Mouse (Mus musculus) kidney, adult 2 months (tissue): ENCODE results near the gene B4galt3. TPM values are rescaled to one million over a fixed set of nuclear protein-coding genes. Genes with fewer than 3 reads are reported as not detected.

ENCODE experiments used
- DNase-seq: peaks from one replicate; pipeline ENCODE4 v3.0.0; 2021
- H3K27ac ChIP-seq: fragments of 200-500 bp; 2 replicates; pipeline ENCODE4 v1.5.1; 2012; ENCODE audit warnings: low read depth, low read length, control low read depth, inconsistent platforms; ENCODE audit not compliant: insufficient read depth
- H3K27me3 ChIP-seq: fragments of 200-500 bp; replicated peaks from 2 replicates; pipeline ENCODE4 v1.6.1; 2012; ENCODE audit warnings: mild to moderate bottlenecking, moderate library complexity, low read length, inconsistent platforms; ENCODE audit not compliant: control insufficient read depth, insufficient read depth
- H3K36me3 ChIP-seq: fragments of 200-500 bp; 2 replicates; pipeline ENCODE4 v1.6.1; 2012; ENCODE audit warnings: mild to moderate bottlenecking, moderate library complexity, low read length, inconsistent platforms; ENCODE audit not compliant: control insufficient read depth, insufficient read depth
- H3K4me1 ChIP-seq: fragments of 200-500 bp; 2 replicates; pipeline ENCODE4 v1.6.1; 2011; ENCODE audit warnings: low read length; ENCODE audit not compliant: control insufficient read depth, insufficient read depth
- H3K4me3 ChIP-seq: fragments of 200-500 bp; 2 replicates; pipeline ENCODE4 v1.5.1; 2011; ENCODE audit warnings: mild to moderate bottlenecking, low read depth, low read length, control low read depth; ENCODE audit not compliant: insufficient read depth
- CTCF ChIP-seq: fragments of 200-500 bp; conservative IDR thresholded peaks from 2 replicates; pipeline ENCODE4 v1.5.1; 2011; ENCODE audit warnings: low read depth, mild to moderate bottlenecking, control low read depth, low read length, moderate library complexity, mixed read lengths; ENCODE audit not compliant: insufficient read depth, insufficient read length
- POLR2A ChIP-seq: fragments of 200-500 bp; IDR thresholded peaks from one replicate; pipeline ENCODE4 v1.6.1; 2011; ENCODE audit warnings: low read depth, low read length, control low read depth
- WGBS: fragments of 180-500 bp; shearing (Covaris S2); methylation state at CpG from one replicate; pipeline ENCODE4 v1.1.7; 2018; 5-methylcytosine and 5-hydroxymethylcytosine counted together
- polyA plus RNA-seq: library from polyadenylated mRNA; depleted of rRNA; stranded (reverse); fragments of >200 nt; gene quantifications from 2 replicates; pipeline ENCODE4 v1.2.3, GENCODE M21; 2012

B4galt3 gene
- polyA plus RNA-seq, 1 experiment, result 58.9 TPM

GRCm38 (mm10) chr1:171285096-171285892 lies 15.2 kb downstream of the B4galt3 start:
- WGBS, result 77% methylated on average over 20 of the region's 20 CpGs
- no peak overlapping the region for H3K27ac ChIP-seq
- H3K36me3 ChIP-seq, result no peaks in the 10 kb centered on the region
- no peak overlapping the region for H3K4me3 ChIP-seq
- DNase-seq, result no peak
- H3K27me3 ChIP-seq, result no peaks in the 10 kb centered on the region
- no peak for TF ChIP-seq CTCF
- peaks cover 2% of the 10 kb centered on the region; the same call in 1 of the 2 replicates for H3K4me1 ChIP-seq

DNA sequence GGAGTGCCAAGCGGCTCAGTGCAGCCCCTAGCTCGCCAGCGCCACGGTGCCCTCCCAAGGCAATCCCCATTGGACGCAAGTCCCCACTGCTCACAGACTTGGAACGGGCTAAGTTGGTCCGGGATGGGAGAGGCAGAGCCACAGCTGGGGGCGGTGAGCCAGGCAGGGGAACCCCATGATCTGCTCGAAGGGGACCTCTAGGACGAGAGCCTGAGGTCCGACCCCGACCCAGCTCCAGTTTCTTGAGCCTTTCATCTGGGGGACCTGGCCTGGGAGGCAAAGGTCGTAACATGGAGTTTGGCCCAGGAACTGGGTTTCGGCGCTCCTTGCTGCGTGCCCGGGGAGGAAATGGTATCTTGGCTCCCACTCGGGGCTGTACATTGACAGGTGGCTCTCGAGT lies 16.4 kb downstream of the B4galt3 start:
- Histone ChIP-seq H3K36me3 (no peaks in the 10 kb centered on the region), H3K4me1 (no peaks in the 10 kb centered on the region; the same call in 1 of the 2 replicates), H3K4me3 (no peak overlapping the region), H3K27me3 (no peaks in the 10 kb centered on the region), H3K27ac (no peak overlapping the region)
- DNase-seq, result no peak
- 70% methylated on average over 19 of the region's 19 CpGs for WGBS
- TF ChIP-seq POLR2A (no peak), CTCF (no peak)

DNA sequence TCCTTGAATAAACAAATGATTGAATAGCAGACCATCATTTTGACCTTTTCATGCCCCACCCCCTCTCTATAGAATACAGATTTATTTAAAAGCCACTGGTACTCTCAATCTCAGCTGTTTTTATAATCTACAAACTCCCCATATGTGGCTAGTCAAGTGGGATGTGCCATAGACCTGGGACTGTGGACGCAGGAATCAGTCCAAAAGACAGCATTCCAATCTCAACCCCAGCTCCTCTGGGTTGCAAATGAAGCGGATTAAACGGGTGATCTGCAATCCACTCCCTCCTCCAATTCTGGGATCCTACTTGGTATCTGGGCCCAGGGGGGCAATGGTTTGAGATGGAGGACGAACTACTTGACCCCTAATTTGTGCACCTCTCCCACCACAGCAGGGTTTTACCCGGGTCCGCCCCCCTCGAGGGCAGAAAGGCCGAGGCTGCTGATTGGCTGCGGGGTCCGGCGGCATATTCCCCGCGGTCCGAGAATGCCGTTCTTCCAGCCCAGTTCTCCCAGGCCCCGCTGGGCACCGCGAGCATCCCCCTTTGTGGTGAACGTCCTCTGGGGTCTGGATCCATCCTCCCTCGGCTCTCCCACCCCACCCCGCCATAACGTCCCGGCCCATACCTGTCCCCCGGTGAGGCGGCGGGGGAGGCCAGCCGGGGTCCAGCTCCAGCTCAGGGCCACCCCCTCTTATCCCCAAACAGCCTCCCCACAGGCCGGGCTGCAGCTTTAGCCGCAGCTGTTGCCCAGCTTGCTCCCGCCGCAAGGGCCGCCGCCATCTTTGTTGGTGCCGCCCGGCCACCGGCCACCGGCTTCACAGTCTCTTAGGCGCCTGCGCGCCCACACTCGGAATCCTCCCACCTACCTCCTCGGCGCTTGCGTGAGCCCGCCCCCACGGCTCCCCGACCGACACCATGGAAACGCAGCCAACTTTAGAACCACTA lies 17.3 kb downstream of the B4galt3 start, which contains the start of gene Usp21:
Gene Usp21 (minus strand): TSS at position 856 of the 946 bp plus-strand sequence.
- Histone ChIP-seq H3K36me3 (no peaks in the 10 kb centered on the region), H3K4me3 (peak within 1 kb of the TSS; percentile 74), H3K27me3 (no peaks in the 10 kb centered on the region), H3K27ac (peak within 1 kb of the TSS; percentile 60), H3K4me1 (no peaks in the 10 kb centered on the region; the same call in 1 of the 2 replicates)
- DNase-seq, result peak; percentile 97
- under 1% methylated on average over 49 of the region's 49 CpGs for WGBS
- TF ChIP-seq POLR2A (no peak), CTCF (no peak)

DNA sequence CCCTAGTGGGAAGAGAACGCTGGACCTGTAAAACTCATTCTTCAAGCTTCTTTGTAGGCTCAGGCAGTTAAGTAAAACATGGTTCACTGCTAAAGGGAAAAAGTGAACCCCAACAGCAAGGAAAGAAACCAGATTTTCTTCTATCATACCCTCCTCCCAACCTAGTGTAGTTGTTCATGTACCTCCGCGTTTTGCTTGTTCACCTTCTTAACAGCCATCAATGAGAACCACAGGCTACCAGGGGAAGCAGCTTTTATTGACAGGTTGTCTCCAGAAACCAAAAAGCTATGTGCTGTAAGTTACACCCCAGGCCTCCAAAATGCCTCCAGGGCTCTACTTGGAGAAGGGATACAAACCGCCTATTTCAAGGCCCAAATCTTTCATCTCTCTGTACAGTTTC lies 18.2 kb downstream of the B4galt3 start:
- no peak for TF ChIP-seq POLR2A
- no peak for TF ChIP-seq CTCF
- Histone ChIP-seq H3K27ac (0 out of 2 replicates have a peak overlapping the region, but pooled peaks have one; percentile 0), H3K4me3 (no peak overlapping the region), H3K27me3 (no peaks in the 10 kb centered on the region), H3K4me1 (no peaks in the 10 kb centered on the region; the same call in 1 of the 2 replicates), H3K36me3 (no peaks in the 10 kb centered on the region)
- no peak for DNase-seq
- WGBS, result 69% methylated on average over 4 of the region's 4 CpGs

- Histone ChIP-seq H3K4me3 (no peak overlapping the region), H3K36me3 (no peaks in the 10 kb centered on the region), H3K4me1 (no peaks in the 10 kb centered on the region; the same call in 1 of the 2 replicates), H3K27ac (no peak overlapping the region), H3K27me3 (no peaks in the 10 kb centered on the region)
- TF ChIP-seq CTCF, result no peak
- TF ChIP-seq POLR2A, result no peak
- 74% methylated on average over 3 of the region's 3 CpGs for WGBS
- no peak for DNase-seq
Measured at GRCm38 (mm10) chr1:171293351-171293750, 23.2 kb downstream of the B4galt3 start.

- Histone ChIP-seq H3K4me1 (no peaks in the 10 kb centered on the region; the same call in 1 of the 2 replicates), H3K36me3 (no peaks in the 10 kb centered on the region), H3K27ac (peak overlapping the region; percentile 97), H3K27me3 (no peaks in the 10 kb centered on the region), H3K4me3 (peak overlapping the region; percentile 89)
- TF ChIP-seq POLR2A (no peak), CTCF (no peak)
- DNase-seq, result no peak
- WGBS, result 23% methylated on average over 5 of the region's 5 CpGs
Measured at GRCm38 (mm10) chr1:171293906-171294297, 23.8 kb downstream of the B4galt3 start.
